Mouse (Mus musculus) embryo, embryonic 10 days (tissue): Measurements from ENCODE around the gene Tjp3.
A peak's percentile ranks its signal among the peaks of the same experiment; 100 is the strongest.

ENCODE experiments used
- DNase-seq: peaks from one replicate; pipeline ENCODE4 v3.0.0-alpha.2; 2015; ENCODE audit warnings: low spot score

Gene Tjp3

DNA sequence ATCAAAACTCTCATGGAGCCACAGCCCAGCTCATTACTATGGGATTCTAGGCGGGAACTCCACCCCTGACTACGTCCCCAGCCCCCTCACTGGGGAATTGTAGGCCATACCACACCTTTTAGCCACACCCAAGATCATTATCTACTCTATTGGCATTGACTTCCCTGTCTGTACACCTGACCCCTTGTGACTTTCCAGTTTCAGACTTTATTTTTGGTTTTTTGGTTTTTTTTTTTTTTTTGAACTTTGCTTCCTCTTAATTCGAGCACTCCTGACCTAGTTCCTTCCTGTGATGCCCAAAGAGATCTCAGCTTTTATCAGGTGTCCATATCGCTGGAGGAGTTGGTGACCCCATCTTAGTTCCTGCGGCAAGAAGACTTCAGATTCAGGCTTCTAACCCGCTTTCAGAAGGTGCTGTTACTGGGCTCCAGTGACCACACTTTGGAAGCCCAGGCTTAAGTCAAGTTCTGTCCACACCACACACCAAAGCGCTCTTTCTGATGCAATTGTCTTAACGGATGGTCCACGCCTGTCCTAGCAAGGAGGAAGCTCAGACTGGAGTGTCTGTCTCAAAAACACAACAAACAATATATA, at the start of gene Tjp3:
Gene Tjp3, minus strand, starts transcription at position 71 of the 594 bp plus-strand sequence.
- no peak for DNase-seq

DNA sequence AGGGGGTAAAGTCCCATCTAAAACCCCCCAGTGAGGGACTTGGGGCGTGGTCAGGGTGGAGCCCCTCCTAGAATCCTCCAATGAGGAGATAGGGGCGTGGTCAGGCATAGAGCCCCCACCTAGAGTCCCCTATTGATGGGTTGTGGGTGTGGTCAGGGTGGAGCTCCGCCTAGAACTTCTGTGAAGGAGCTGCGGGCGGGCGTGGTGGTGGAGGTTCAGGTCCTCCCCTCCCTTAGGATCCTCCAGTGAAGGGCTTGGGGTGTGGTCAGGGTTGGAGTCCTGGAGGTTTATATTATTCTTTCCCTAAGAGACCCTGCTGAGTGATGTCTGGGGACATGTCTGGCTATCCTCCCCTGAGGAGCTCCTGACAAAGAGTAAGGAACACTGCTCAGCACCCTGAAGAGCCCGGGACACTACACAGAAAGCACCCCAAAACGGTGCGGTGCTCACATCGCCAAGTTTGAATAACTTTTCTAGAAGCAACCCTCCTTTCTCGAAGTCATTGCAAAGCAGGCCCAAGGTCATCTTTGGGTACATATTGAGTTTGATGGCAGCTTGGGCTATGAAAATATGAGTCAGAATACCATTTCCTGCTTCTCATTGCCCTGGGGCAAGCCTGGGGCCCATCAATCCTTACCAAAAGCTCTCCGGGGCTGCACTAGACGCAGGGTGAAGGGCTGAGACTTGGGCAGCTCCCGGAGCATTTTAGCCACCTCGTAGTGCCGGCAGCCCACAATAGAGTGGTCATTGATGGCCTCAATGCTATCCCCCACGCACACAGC, 49.4 kb upstream of the Tjp3 start:
- no peak for DNase-seq

- DNase-seq: no peak
Measured at GRCm38 (mm10) chr10:81336558-81336957, 45.2 kb upstream of the Tjp3 start.

- DNase-seq: peak; percentile 63
Measured at GRCm38 (mm10) chr10:81335393-81336340, 44.3 kb upstream of the Tjp3 start.

GRCm38 (mm10) chr10:81334324-81334723, 42.9 kb upstream of the Tjp3 start:
- no peak for DNase-seq

DNA sequence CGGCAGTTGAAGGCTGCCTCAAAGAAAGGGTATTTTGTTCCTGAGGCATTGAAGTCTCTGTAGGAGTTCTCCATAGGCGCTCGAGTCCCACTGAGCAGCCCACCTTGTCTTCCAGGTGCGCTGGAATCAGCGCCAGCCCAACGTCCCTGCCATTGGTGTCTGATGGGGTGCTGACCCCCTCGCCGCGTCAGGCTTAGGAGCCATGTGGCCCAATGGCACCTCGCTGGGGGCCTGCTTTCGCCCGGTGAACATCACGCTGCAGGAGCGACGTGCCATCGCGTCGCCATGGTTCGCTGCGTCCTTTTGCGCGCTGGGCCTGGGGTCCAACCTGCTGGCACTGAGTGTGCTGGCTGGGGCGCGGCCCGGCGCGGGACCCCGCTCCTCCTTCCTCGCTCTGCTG, 40.9 kb upstream of the Tjp3 start:
- no peak for DNase-seq

DNA sequence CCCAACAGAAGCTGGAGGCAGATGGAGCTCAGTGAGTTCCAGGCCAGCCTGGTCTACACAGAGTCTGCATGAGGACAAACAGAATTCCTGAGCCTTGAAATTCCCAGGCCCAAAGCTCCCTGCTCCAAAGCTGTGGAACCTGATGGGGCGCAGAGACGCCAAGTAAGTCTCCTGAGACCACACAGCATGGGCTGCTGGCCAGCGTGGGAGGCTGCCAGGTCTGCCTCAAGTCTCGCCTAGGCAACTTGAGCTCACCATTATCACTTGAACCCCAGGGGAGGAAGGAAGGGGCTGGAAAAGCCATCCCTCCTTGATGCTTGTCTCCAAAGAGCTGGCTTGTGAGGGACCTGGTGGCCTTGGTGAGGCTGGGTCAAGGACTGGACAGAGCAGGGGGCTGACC, 38.6 kb upstream of the Tjp3 start:
- DNase-seq: no peak

DNA sequence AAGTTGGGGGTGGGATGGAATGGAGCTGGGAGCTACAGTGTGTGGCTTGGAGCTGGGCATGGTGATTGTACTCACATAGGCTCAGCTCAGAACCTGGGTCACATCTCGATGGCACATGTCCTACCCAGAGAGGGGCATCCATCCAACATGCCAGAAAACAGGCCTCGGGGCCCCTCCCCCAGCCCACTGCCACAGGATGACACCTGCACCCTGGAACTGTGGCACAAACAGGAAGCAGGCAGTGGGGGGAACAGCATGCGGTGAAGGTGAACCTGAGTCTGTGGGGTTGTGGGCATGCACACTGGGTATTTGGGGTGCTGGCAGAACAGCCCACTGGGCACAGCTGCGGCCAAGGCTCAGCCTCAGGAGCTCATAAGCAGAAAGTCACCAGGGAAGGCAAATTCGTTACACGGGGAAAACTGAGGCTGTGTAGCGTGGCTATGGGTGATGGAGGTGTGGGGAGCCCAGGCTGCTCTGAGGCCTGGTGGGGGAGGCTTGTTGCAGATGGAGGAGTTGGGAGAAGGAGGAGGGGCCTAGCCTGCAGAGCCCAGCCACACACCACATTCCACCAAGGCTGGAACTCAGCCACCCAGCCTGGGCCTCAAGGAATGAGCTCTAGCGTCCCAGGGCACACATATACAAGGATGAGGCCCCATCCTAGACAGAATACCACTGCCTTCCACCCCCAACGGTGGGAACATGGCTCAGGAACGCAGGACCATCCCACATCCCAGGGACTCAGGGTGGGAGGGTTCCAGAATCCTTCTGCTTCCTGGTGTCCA, 38.0 kb upstream of the Tjp3 start:
- peak; percentile 43 for DNase-seq

GRCm38 (mm10) chr10:81328386-81328785, 37.0 kb upstream of the Tjp3 start, which contains the start of gene Tbxa2r:
Gene Tbxa2r, plus strand, starts transcription at chr10:81328731.
- DNase-seq: peak; percentile 64

DNA sequence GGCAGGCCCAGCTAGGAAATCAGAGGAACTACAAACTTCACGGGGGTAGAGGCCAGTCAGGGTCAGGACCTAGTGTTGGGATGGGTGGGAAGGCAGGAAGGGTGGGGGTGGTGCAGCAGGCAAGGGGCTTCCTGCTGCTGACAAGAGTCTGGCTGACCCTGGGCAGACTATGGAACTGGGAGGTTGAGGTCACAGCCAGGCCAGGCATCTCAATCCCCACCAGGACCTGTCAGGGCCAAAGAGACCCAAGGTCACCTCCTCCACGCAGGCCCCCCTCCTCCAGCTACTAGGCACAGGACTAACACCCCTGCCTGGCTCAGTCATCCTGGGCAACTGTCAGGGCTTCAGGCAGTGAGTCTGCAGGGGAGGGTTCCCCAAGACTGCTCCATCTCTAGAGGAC, 36.6 kb upstream of the Tjp3 start:
- peak; percentile 35 for DNase-seq

- DNase-seq: no peak
Measured at GRCm38 (mm10) chr10:81326858-81327257, 35.5 kb upstream of the Tjp3 start.

DNA sequence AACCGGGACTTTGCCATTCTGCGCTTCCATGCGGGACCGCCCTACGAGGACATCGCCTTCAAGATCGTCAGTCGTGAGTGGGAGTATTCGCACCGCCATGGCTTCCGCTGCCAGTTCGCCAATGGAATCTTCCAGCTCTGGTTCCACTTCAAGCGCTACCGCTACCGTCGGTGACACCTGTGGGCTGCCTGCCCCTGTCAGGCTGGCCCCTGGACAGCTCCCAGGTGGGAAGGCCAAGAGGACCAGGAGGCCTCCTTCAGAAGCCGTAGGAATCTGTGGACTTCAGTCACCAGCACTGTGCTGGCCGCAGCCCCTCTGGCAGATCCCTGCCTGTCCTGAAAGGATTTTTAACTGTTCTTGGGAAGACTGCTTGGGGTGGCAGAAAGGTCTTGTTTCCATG, 34.4 kb upstream of the Tjp3 start:
- no peak for DNase-seq

DNA sequence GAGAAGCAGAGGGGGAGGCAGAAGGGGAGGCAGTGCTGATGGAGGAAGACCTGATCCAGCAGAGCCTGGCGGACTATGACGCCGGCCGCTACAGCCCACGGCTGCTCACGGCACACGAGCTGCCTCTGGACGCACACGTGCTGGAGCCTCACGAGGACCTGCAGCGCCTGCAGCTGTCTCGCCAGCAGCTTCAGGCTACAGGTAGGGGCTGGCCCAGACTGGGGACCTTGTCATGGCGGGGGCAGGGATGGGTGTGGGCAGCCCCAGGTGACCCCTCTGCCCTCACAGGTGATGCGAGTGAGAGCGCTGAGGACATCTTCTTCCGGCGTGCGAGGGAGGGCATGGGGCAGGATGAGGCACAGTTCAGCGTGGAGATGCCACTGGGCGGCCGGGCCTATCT, 33.8 kb upstream of the Tjp3 start:
- no peak for DNase-seq

DNA sequence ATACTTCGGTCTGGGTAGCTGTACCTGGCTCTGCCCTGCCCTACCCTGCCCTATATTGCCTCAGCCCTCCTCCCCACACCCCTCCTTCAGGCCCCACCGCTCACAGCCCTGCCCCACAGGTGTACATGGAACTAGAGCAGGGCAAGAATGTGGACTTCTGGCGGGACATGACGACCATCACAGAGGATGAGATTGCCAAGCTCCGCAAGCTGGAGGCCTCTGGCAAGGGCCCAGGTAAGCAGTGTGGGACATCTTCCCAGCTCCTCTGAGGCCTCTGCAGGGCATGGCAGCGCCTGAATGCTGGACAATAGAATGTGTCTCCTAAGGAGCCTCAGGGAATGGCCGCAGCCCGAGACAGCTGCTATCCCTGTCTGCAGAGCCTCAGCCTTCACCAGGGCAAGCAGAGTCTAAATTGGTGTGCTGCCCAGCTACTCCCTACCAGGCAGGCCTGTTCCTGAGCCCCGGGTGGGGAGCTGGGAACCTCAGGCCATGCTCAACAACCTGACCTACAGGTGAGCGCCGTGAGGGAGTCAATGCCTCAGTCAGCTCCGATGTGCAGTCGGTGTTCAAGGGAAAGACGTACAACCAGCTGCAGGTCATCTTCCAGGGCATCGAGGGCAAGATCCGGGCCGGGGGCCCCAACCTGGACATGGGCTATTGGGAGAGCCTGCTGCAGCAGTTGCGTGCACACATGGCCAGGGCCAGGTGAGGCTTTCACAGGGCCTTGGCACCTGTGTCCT, 32.6 kb upstream of the Tjp3 start:
- DNase-seq: no peak

- DNase-seq: no peak
Measured at GRCm38 (mm10) chr10:81323141-81323775, 31.9 kb upstream of the Tjp3 start.

GRCm38 (mm10) chr10:81322444-81322843, 31.1 kb upstream of the Tjp3 start:
- no peak for DNase-seq

GRCm38 (mm10) chr10:81321436-81321835, 30.1 kb upstream of the Tjp3 start:
- no peak for DNase-seq

DNA sequence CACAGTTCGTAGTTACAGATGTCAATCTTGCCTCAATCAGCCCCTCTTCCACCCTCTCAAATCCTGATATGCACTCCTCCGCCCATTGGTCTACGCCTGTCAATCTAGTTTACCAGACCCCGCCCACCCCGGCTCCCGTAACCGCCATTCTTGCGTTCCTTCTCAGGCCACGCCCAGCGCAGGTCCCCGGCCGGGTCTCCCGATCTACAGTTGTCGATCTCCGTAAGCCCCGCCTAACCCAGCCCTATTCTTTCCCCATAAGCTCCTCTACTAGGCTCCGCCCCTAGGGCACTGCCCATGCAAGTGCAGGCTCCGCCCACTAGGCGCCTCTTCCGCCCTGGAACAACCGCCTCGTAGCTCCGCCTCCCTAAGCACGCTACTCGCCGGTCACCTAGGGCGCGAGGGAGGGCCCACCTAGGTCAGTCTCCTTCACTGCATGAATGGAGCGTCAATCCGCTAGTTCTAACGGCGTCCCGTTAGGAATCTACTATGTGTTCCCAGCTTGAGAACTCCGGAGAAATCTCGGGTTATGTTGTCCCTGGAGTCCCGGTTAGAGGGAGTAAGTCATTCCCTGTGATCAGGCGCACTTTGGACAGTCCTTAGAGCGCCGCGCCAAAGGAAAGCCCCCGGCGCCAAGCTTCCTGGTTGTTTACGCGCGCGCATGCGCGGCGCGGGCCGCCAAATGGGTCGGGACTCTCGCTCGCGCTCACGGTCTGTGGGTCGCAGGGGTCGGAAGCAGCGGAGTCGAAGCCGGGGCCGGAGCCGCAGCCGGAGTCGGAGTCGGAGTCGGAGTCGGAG, 29.4 kb upstream of the Tjp3 start, which contains the start of gene Cactin:
Gene Cactin, plus strand, starts transcription at position 554 of the 798 bp plus-strand sequence.
- DNase-seq: peak; percentile 100

GRCm38 (mm10) chr10:81319741-81320549, 28.6 kb upstream of the Tjp3 start:
- DNase-seq: peak; percentile 99
